Mouse (Mus musculus): ENCODE results near the gene Cenpt. TPM values are rescaled to one million over a fixed set of nuclear protein-coding genes. Genes with fewer than 3 reads are reported as not detected.

The Cenpt gene
- polyA plus RNA-seq (2017; shearing (Covaris generic)): 10 to 100 TPM; 13.8 to 22.1 (median 18.4) TPM

DNA sequence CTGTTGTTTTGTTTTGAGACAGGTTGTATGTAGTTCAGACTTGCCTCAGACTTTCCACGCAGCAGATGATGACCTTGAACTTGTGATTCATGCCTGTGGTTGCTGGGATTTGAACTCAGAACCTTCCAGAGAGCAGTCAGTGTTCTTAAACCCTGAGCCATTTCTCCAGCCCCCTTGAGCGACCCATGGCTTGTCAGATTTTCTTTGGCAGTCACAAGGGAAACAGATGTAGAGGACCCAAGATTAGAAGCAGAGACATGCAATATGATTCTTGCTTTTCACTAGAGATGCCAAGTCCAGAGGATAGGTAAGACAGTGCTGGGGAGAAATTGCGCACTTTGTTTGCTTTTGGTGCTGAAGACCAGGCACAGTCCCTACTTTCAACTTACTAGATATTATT lies at the start of gene Cenpt:
Gene Cenpt (minus strand): TSS at position 101 of the 400 bp plus-strand sequence.
- ATAC-seq: no peak

- ATAC-seq: peak; percentile 70
Measured at GRCm38 (mm10) chr8:105900941-105901616, 48.0 kb upstream of the Cenpt start.

GRCm38 (mm10) chr8:105900180-105900940 lies 47.3 kb upstream of the Cenpt start, which contains the start of gene Pskh1:
TSS of gene Pskh1 (plus strand) at chr8:105900441.
- ATAC-seq: peak; percentile 88

DNA sequence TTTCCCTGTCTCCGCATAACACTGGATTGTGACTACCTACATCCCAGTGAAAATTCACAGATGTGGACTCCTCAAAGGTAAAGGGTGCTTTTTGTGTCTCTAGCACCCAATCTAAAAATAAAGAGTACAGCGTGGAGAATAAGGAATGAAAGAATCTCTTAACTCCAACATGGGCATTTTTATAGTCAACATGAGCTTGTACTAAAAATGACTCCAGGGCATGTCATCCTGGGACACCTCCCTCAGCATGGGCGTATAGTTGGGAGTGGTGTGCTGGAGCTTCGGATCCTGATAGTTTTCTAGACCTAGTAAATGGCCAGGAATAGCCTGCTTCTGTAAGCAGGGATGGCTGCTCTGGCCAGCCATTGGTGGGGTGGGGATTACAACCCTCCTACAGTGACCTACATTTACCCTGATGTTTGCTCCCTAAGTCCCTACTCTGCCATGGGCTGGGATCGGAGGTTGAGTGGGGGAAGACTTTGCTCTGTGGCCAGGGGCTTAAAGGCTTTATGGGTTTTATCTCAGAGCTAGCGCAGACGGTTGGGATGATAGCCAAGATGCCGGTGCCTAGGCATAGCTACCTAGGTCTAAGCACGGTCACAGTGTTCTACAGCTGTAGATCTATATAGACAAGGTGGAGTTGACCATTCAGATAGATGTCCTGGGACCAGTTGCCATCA lies 44.9 kb upstream of the Cenpt start:
- ATAC-seq: no peak

DNA sequence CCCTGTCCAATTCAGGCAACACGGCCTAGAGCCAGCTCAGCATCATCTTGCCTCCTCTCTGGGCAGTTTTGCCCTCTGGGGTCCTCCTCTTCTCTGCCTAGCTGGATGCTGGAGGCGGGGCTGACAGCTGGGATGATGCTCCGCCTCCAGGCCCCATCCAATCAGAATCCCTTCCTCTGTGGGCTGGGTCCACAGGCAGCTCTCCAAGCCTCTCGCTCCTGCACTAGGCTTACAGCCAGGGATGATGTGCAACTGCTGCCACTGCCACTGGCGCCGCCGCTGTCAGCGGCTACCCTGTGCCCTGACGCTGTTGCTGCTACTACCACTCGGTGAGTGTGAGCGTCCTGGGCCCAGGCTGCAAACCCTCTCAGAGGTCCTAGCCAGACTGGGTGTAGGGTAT lies 40.3 kb upstream of the Cenpt start, which contains the start of gene Nrn1l:
Gene Nrn1l (plus strand): TSS at position 229 of the 400 bp plus-strand sequence.
- no peak for ATAC-seq

DNA sequence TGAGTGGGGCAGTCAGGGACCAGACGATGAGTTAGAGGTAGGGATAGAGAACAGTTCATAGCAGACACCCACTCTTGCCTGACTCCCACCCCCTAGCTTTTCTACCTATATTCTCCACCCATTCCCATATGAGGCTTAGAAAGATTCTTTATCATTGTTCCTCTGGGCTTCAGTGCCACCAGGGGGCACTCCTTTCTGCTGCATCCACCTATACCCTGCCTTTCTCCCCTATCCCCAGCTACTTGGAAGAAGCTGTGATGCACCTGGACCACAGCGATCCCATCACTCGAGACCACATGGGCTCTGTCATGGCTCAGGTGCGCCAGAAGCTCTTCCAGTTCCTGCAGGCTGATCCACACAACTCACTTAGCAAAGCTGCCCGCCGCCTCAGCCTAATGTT lies 39.4 kb upstream of the Cenpt start:
- ATAC-seq: no peak

DNA sequence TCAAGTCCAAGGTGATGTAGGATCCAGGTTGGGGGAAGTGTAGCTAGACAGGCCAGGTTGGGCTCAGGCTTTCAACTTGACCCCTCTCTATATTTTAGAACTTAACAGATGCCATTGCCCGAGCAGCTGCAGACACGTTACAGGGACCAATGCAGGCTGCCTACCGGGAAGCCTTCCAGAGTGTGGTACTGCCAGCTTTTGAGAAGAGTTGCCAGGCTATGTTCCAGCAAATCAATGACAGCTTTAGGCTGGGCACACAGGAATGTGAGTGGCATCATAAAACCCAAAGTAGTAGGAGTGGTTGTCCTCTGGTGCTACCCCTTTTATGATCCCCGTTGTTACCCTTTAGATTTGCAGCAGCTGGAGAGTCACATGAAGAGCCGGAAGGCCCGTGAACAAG lies 37.8 kb upstream of the Cenpt start:
- no peak for ATAC-seq

GRCm38 (mm10) chr8:105889756-105890465 lies 36.8 kb upstream of the Cenpt start:
- no peak for ATAC-seq

GRCm38 (mm10) chr8:105880754-105881520 lies 27.9 kb upstream of the Cenpt start, which contains the start of gene Edc4:
TSS of gene Edc4 (plus strand) at chr8:105880881.
- peak; percentile 94 for ATAC-seq

GRCm38 (mm10) chr8:105874301-105874700 lies 21.2 kb upstream of the Cenpt start:
- no peak for ATAC-seq

- ATAC-seq: no peak
Measured at GRCm38 (mm10) chr8:105866364-105867029, 13.4 kb upstream of the Cenpt start.

DNA sequence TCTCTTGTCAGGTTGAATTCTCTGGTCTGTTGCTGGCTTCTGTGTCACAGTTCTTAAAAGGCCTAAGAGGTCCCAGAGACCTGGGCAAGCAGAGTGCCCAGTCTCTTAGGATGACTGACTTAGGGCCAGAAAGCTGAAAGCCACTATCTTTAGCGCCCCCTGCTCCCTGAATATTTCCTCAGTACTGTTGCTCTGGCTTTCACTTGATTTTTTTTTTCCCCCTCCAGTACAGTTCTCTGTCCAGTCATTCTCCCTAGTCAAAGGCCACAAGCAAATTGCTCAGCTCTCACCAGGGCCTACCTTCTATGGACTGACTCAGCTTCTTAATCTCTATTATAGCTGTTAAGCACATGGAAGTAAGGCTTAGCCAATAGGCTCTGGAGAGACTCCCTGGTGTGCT lies 8.9 kb upstream of the Cenpt start:
- no peak for ATAC-seq

- peak; percentile 98 for ATAC-seq
Measured at GRCm38 (mm10) chr8:105860143-105860981, 7.3 kb upstream of the Cenpt start, which contains the start of gene Nutf2. TSS of gene Nutf2 (plus strand) at chr8:105860580.

DNA sequence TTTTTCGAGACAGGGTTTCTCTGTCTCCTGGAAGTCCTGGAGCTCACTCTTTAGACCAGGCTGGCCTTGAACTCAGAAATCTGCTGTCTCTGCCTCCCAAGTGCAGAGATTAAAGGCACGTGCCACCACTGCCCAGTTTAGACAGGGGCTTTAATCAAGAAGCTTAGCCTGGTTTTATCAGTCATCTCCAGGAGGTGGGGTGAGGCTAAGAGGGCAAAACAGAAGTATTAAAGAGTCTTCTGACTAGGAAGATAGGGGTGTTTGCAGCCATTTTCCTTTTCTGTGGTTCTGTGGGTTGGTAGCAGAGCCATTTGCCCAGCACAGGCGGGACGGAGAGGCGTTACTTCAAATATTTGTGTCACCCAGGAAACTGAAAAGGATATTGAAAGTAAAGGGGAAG lies 6.2 kb upstream of the Cenpt start:
- ATAC-seq: no peak

DNA sequence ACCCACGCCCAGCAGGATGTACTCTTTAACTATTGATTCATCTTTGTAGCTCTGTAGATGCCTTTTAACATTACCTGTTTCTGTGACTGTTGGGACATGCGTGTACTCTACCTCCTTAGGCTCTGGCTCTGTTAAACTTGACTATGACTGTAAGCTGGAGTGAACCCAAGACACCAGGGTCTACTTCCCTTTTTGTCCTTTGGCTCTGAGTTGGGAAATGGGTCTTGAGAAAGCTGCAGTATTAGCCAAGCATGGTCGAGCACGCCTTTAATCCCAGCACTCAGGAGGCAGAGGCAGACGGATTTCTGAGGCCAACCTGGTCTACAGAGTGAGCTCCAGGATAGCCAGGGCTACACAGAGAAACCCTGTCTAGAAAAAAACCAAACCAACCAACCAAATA lies 5.4 kb upstream of the Cenpt start:
- no peak for ATAC-seq

GRCm38 (mm10) chr8:105856168-105856835 lies 3.2 kb upstream of the Cenpt start:
- ATAC-seq: no peak

- peak; percentile 3 for ATAC-seq
Measured at GRCm38 (mm10) chr8:105855248-105856167, 2.4 kb upstream of the Cenpt start.

DNA sequence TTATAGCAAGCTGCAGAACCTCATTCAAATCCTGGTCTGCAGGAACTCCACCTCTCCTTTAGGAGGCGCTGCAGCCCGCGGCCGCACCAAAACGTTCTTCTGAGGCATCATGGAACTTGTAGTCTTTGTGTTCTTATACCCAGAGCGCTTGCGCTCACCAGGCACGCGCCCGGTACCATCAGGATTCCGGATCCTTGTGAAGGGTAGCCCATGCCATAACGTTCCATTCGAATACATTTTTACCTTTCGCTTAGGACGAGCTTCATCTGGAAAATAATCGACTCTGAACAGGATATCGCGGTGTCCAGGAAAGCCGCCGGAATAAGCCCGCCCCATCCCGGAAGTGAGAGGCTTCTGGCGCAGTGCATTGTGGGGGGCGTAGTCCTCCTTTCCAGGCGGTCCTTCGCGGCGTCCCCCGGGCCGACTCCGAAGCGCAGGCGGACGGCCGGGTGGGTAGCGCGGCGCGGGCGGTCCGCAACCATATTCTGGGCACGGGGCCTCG lies 1.7 kb upstream of the Cenpt start, which contains the start of gene Thap11:
Gene Thap11 (plus strand): TSS at position 418 of the 502 bp plus-strand sequence.
- ATAC-seq: peak; percentile 86

All from inflammation-experienced regulatory T-cells, adult 6 months (primary cell).